Mouse (Mus musculus): Measurements from ENCODE around the gene Echdc2.

DNA sequence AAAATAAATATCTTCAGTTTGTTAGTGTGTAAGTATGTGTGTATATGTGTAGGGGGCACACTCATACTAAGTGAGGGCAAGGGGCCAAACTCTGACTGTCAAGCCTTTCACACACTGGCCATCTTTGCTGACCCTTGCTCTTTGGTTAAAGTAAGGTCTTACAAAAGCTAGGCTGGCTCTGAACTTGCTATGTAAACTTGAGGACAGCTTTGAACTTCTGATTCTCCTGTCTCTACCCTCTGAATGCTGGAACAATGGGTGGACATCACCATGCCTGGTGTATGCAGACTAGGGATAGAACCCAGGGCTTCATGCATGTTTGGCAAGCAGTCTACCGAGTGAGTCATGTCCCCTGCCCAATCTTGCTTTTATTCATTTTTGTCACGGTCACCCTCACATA lies 48.8 kb upstream of the Echdc2 start:
- TF ChIP-seq POLR2A (IDR thresholded peaks at IDR 0.05; ENCODE audit: control insufficient read depth, low read depth, low read length), result no peak
- TF ChIP-seq CTCF (IDR thresholded peaks at IDR 0.05; ENCODE audit: control insufficient read depth, insufficient read depth, insufficient replicate concordance, low read depth, low read length), result no peak

Measured in testis, adult 2 months (tissue).